In genomic region chr4:107747907-107748628, GRCm38 (mm10) we compare ENCODE assay signal across 22 mouse cellular contexts. TPM values are rescaled to one million over a fixed set of nuclear protein-coding genes. Genes with fewer than 3 reads are reported as not detected.
DNase-seq lines count a peak whose midpoint lies in the region; ATAC-seq and TF ChIP-seq lines count a peak whose summit lies in the region.
"Had no signal": no experiment of that assay in that cellular context is flagged by ENCODE, and none has a peak within 500 bp of the region (broad histone marks: within the 10 kb centered on the region; RNA-seq: fewer than 3 reads in every experiment).

No protein-coding gene starts in this region.

- H3K79me2 ChIP-seq in MEL (ENCODE audit: control insufficient read depth, insufficient read depth, low read length, poor library complexity), result no peaks in the 10 kb centered on the region

- no peaks in the 10 kb centered on the region for H3K9me3 ChIP-seq in heart, embryonic 16.5 days (replicated peaks; ENCODE audit: control insufficient read depth, low read length)
- H3K9me3 ChIP-seq in MEL (replicated peaks; ENCODE audit: insufficient read depth, low read length), result no peaks in the 10 kb centered on the region
- no peaks in the 10 kb centered on the region for H3K9me3 ChIP-seq in liver, postnatal 0 days (ENCODE audit: low read length)
- no peaks in the 10 kb centered on the region for H3K9me3 ChIP-seq in midbrain, embryonic 15.5 days
- H3K9me3 ChIP-seq: embryonic facial prominence, embryonic 15.5 days; forebrain, embryonic 15.5 days; kidney, embryonic 15.5 days; limb, embryonic 13.5 days; midbrain, embryonic 10.5 days; stomach, embryonic 15.5 days had no signal

- H3K4me1 ChIP-seq in heart, embryonic 16.5 days (ENCODE audit: control insufficient read depth, insufficient read depth, low read length), result peaks cover 11% of the 10 kb centered on the region
- H3K4me1 ChIP-seq in MEL (ENCODE audit: control insufficient read depth in 1 of 2, insufficient read depth in 2 of 2, low read length in 2 of 2), result peaks cover 8 to 29% of the 10 kb centered on the region in 2 experiments
- peaks cover 4% of the 10 kb centered on the region; the same call in 1 of the 2 replicates for H3K4me1 ChIP-seq in liver, postnatal 0 days (ENCODE audit: insufficient read depth)
- H3K4me1 ChIP-seq in midbrain, embryonic 15.5 days, result peaks cover 22% of the 10 kb centered on the region
- H3K4me1 ChIP-seq: embryonic facial prominence, embryonic 15.5 days; limb, embryonic 13.5 days had no signal

- H3K27ac ChIP-seq in heart, embryonic 16.5 days (ENCODE audit: low read length), result no peak overlapping the region
- H3K27ac ChIP-seq in MEL (ENCODE audit: control insufficient read depth, low read depth, low read length), result peak overlapping the region; percentile 58
- H3K27ac ChIP-seq in liver, postnatal 0 days (ENCODE audit: low read depth), result 0 out of 2 replicates have a peak overlapping the region, but pooled peaks have one; percentile 12
- no peak overlapping the region for H3K27ac ChIP-seq in midbrain, embryonic 15.5 days
- H3K27ac ChIP-seq: embryonic facial prominence, embryonic 15.5 days; forebrain, embryonic 15.5 days; kidney, embryonic 15.5 days; limb, embryonic 13.5 days; midbrain, embryonic 10.5 days; stomach, embryonic 15.5 days had no signal

- peak; percentile 83 to 88 for TF ChIP-seq EP300 in MEL (IDR thresholded peaks at IDR 0.05; ENCODE audit: low read depth in 1 of 2, low read length in 2 of 2)
- TF ChIP-seq EP300 in liver, postnatal 0 days (IDR thresholded peaks at IDR 0.05; ENCODE audit: low read depth), result no peak

- H3K4me2 ChIP-seq in heart, embryonic 16.5 days (ENCODE audit: low read depth, low read length), result peak overlapping the region; percentile 11; the same call in 1 of the 2 replicates
- peak overlapping the region; percentile 19; the same call in 1 of the 2 replicates for H3K4me2 ChIP-seq in liver, postnatal 0 days (ENCODE audit: low read depth, low read length)
- no peak overlapping the region for H3K4me2 ChIP-seq in midbrain, embryonic 15.5 days
- H3K4me2 ChIP-seq: embryonic facial prominence, embryonic 15.5 days; forebrain, embryonic 15.5 days; kidney, embryonic 15.5 days; limb, embryonic 13.5 days; stomach, embryonic 15.5 days had no signal

- ATAC-seq in heart, embryonic 16.5 days (replicated peaks; ENCODE audit: extremely low read depth, insufficient read depth, low FRiP score), result peak; percentile 46; the same call in 1 of the 2 replicates
- ATAC-seq in liver, postnatal 0 days, result no peak
- no peak for ATAC-seq in midbrain, embryonic 15.5 days (replicated peaks)
- ATAC-seq: forebrain, embryonic 15.5 days; intestine, postnatal 0 days had no signal

- TF ChIP-seq RAD21 in MEL (IDR thresholded peaks at IDR 0.05; ENCODE audit: low read depth, low read length), result no peak

- no peak for TF ChIP-seq CTCF in MEL (IDR thresholded peaks at IDR 0.05 in 2 of 3, conservative IDR thresholded peaks at IDR 0.05 in 1 of 3; ENCODE audit: control insufficient read depth in 1 of 3, insufficient read depth in 1 of 3, low read depth in 2 of 3, low read length in 3 of 3, poor library complexity in 1 of 3, severe bottlenecking in 1 of 3)
- no peak for TF ChIP-seq CTCF in liver, postnatal 0 days (IDR thresholded peaks at IDR 0.05; ENCODE audit: low read depth)

- H3K36me3 ChIP-seq in heart, embryonic 16.5 days (ENCODE audit: control insufficient read depth, insufficient read depth), result no peaks in the 10 kb centered on the region
- peaks cover 0 to 20% of the 10 kb centered on the region in 2 experiments; a peak in 2 of 4 replicates for H3K36me3 ChIP-seq in MEL (ENCODE audit: control insufficient read depth in 1 of 2, insufficient read depth in 2 of 2, low read length in 2 of 2)
- no peaks in the 10 kb centered on the region for H3K36me3 ChIP-seq in liver, postnatal 0 days (replicated peaks; ENCODE audit: insufficient read depth, low read length)
- no peaks in the 10 kb centered on the region for H3K36me3 ChIP-seq in midbrain, embryonic 15.5 days (replicated peaks)
- H3K36me3 ChIP-seq: embryonic facial prominence, embryonic 15.5 days; forebrain, embryonic 15.5 days; kidney, embryonic 15.5 days; limb, embryonic 13.5 days; midbrain, embryonic 10.5 days; stomach, embryonic 15.5 days had no signal

- H3K9ac ChIP-seq in heart, embryonic 16.5 days (ENCODE audit: low read length), result no peak overlapping the region
- H3K9ac ChIP-seq in MEL (ENCODE audit: control insufficient read depth, low read depth, low read length, poor library complexity, severe bottlenecking), result peak overlapping the region; percentile 21; the same call in 1 of the 2 replicates
- no peak overlapping the region for H3K9ac ChIP-seq in liver, postnatal 0 days (replicated peaks)
- no peak overlapping the region for H3K9ac ChIP-seq in midbrain, embryonic 15.5 days
- H3K9ac ChIP-seq: embryonic facial prominence, embryonic 15.5 days; forebrain, embryonic 15.5 days; kidney, embryonic 15.5 days; limb, embryonic 13.5 days; stomach, embryonic 15.5 days had no signal

- WGBS in heart, embryonic 16.5 days, result 12% methylated on average over 13 of the region's 13 CpGs
- WGBS in liver, postnatal 0 days (ENCODE audit: insufficient replicate concordance), result 30% methylated on average over 13 of the region's 13 CpGs
- WGBS in midbrain, embryonic 15.5 days, result 82% methylated on average over 13 of the region's 13 CpGs

- no peak overlapping the region for H3K4me3 ChIP-seq in heart, embryonic 16.5 days (ENCODE audit: low read length)
- peak overlapping the region in 1 of 2 experiments; percentile 17; a peak in 1 of 4 replicates for H3K4me3 ChIP-seq in MEL (ENCODE audit: control insufficient read depth in 1 of 2, insufficient read depth in 1 of 2, low read depth in 2 of 2, low read length in 2 of 2)
- H3K4me3 ChIP-seq in liver, postnatal 0 days (ENCODE audit: low read depth, low read length), result no peak overlapping the region
- no peak overlapping the region for H3K4me3 ChIP-seq in midbrain, embryonic 15.5 days
- H3K4me3 ChIP-seq: embryonic facial prominence, embryonic 15.5 days; forebrain, embryonic 15.5 days; kidney, embryonic 15.5 days; limb, embryonic 13.5 days; midbrain, embryonic 10.5 days; stomach, embryonic 15.5 days had no signal

- peaks cover 9% of the 10 kb centered on the region; the same call in 1 of the 2 replicates for H3K27me3 ChIP-seq in heart, embryonic 16.5 days (ENCODE audit: control insufficient read depth, insufficient read depth, low read length)
- no peaks in the 10 kb centered on the region for H3K27me3 ChIP-seq in MEL (ENCODE audit: control insufficient read depth in 1 of 2, insufficient read depth in 2 of 2, low read length in 2 of 2)
- no peaks in the 10 kb centered on the region for H3K27me3 ChIP-seq in liver, postnatal 0 days (ENCODE audit: insufficient read depth, low read length)
- H3K27me3 ChIP-seq in midbrain, embryonic 15.5 days (replicated peaks), result no peaks in the 10 kb centered on the region
- H3K27me3 ChIP-seq: forebrain, embryonic 15.5 days; stomach, embryonic 15.5 days had no signal

- TF ChIP-seq POLR2A in MEL (IDR thresholded peaks at IDR 0.05; ENCODE audit: control insufficient read depth in 1 of 2, insufficient read depth in 1 of 2, low read depth in 1 of 2, low read length in 2 of 2, poor library complexity in 1 of 2), result no peak

- DNase-seq in heart, adult 18-20 months, result no peak
- DNase-seq in MEL (ENCODE audit: low read depth, low spot score) (peak; percentile 66), MEL-GATA-1-ER (ENCODE audit: extremely low read depth, low read depth) (peak; percentile 75)
- no peak for DNase-seq in liver, postnatal 0 days
- DNase-seq in retina, postnatal 1 day, result no peak
- DNase-seq: adrenal gland, postnatal 14 days; cerebellum, adult 8-10 months; kidney, postnatal 36 days; layer of hippocampus, postnatal 36 days; lung, adult 18-20 months; right cerebral cortex, adult 18-20 months; right cerebral cortex, postnatal 4 days had no signal

TF ChIP-seq in MEL, 35 proteins besides CTCF, POLR2A, EP300 and RAD21 (continues in another document):
- TF ChIP-seq MXI1 (IDR thresholded peaks at IDR 0.05; ENCODE audit: low read depth, low read length), result 0 out of 2 replicates have a peak, but pooled peaks have one; percentile 47
- no peak; the same call in 1 of the 2 replicates for TF ChIP-seq SIN3A (IDR thresholded peaks at IDR 0.05; ENCODE audit: low read length)
- no peak for TF ChIP-seq UBTF (IDR thresholded peaks at IDR 0.05; ENCODE audit: borderline replicate concordance, insufficient read depth, low read depth, low read length)
- no peak for TF ChIP-seq ZMIZ1 (IDR thresholded peaks at IDR 0.05; ENCODE audit: low read depth, low read length)
- TF ChIP-seq ZKSCAN1 (IDR thresholded peaks at IDR 0.05; ENCODE audit: low read depth, low read length), result no peak
- no peak for TF ChIP-seq E2F4 (IDR thresholded peaks at IDR 0.05; ENCODE audit: borderline replicate concordance, low read depth, low read length)
- no peak for TF ChIP-seq CHD2 (IDR thresholded peaks at IDR 0.05; ENCODE audit: low read length)
- no peak for TF ChIP-seq POLR2AphosphoS2 (IDR thresholded peaks at IDR 0.05; ENCODE audit: low read length)
- peak; percentile 80 for TF ChIP-seq MAZ (IDR thresholded peaks at IDR 0.05; ENCODE audit: low read depth, low read length)
- no peak for TF ChIP-seq ELF1 (IDR thresholded peaks at IDR 0.05; ENCODE audit: low read depth, low read length)
- no peak for TF ChIP-seq MAFK (IDR thresholded peaks at IDR 0.05; ENCODE audit: borderline replicate concordance, low read depth, low read length)
- no peak for TF ChIP-seq JUND (IDR thresholded peaks at IDR 0.05; ENCODE audit: low read depth, low read length)
- no peak for TF ChIP-seq USF2 (IDR thresholded peaks at IDR 0.05; ENCODE audit: borderline replicate concordance in 1 of 2, insufficient read depth in 1 of 2, low read depth in 1 of 2, low read length in 2 of 2)
- peak; percentile 88 for TF ChIP-seq GATA1 (IDR thresholded peaks at IDR 0.05; ENCODE audit: low read depth, low read length)
- no peak for TF ChIP-seq MYB (IDR thresholded peaks at IDR 0.05; ENCODE audit: low read depth, low read length)
- 0 out of 2 replicates have a peak, but pooled peaks have one; percentile 17 for TF ChIP-seq TBP (IDR thresholded peaks at IDR 0.05; ENCODE audit: low read depth, low read length)
- TF ChIP-seq TAL1 (IDR thresholded peaks at IDR 0.05; ENCODE audit: low read length), result peak; percentile 47
- peak; percentile 73 for TF ChIP-seq ETS1 (IDR thresholded peaks at IDR 0.05; ENCODE audit: low read depth, low read length)
- TF ChIP-seq ZNF384 (IDR thresholded peaks at IDR 0.05; ENCODE audit: low read depth, low read length), result no peak

RNA-seq across cellular contexts. Expression of gene Lrp8, which starts 54.0 kb away (rescaled TPM):
- polyA plus RNA-seq in heart, embryonic 16.5 days (2015; fragmentation: Nextera tagmentation; extraction: Ambion mirVana), result 0.67 and 0.91 TPM in 2 replicates
- 1 to 10 TPM in 1 of 2 experiments, under 1 TPM in 1; 0.72 to 1.1 TPM for total RNA-seq in heart, adult 18-20 months (2021)
- total RNA-seq in MEL (2012; rRNA removed), result 20.6 and 25.2 TPM in 2 replicates
- 10 to 100 TPM in 1 of 2 experiments, not detected in 1; 33.2 TPM for polyA plus RNA-seq in MEL (2012; ENCODE audit: insufficient read depth in 1 of 2, insufficient read length in 2 of 2, low read depth in 1 of 2, low replicate concordance in 2 of 2, missing spikeins in 1 of 2)
- polyA plus RNA-seq in liver, postnatal 0 days (2015; fragmentation: Nextera tagmentation; extraction: Ambion mirVana), result 0.61 and 0.63 TPM in 2 replicates
- 70.6 and 71.3 TPM in 2 replicates for polyA plus RNA-seq in midbrain, embryonic 15.5 days (2015; fragmentation: Nextera tagmentation; extraction: Ambion mirVana)
- total RNA-seq: gastrocnemius, adult 8-10 months had no signal

Comparison
In these comparisons a context has a peak if more than half of its experiments do, and no peak if none do; other contexts are left out.
1. H3K27ac ChIP-seq: peak in MEL (single experiment) and liver, postnatal 0 days (single experiment); none in heart, embryonic 16.5 days (single experiment) and midbrain, embryonic 15.5 days (single experiment).
2. DNase-seq: peak in MEL (single experiment) and MEL-GATA-1-ER (single experiment); none in heart, adult 18-20 months (0 of 2), liver, postnatal 0 days (single experiment) and retina, postnatal 1 day (single experiment).